Mouse (Mus musculus) adrenal gland, adult 8-10 months (tissue): ENCODE results near the gene Mrps7. TPM values are rescaled to one million over a fixed set of nuclear protein-coding genes. Genes with fewer than 3 reads are reported as not detected.

Source experiments
- DNase-seq: peaks from one replicate; pipeline ENCODE4 v3.0.0; 2022
- total RNA-seq, 4 experiments: library from RNA; stranded (reverse); gene quantifications; 2 replicates each; pipeline ENCODE4 v1.2.4; 2022

Mrps7 gene
- 100 to 1,000 TPM in 1 of 4 experiments, 10 to 100 TPM in 3; 82.0 to 110 (median 92.1) TPM for total RNA-seq

- peak; percentile 88 for DNase-seq
Measured at GRCm38 (mm10) chr11:115603476-115604303, at the start of gene Mrps7, which contains the start of gene Gga3. TSS of gene Mrps7 (plus strand) at chr11:115603925. TSS of gene Gga3 (minus strand) at chr11:115604051.

DNA sequence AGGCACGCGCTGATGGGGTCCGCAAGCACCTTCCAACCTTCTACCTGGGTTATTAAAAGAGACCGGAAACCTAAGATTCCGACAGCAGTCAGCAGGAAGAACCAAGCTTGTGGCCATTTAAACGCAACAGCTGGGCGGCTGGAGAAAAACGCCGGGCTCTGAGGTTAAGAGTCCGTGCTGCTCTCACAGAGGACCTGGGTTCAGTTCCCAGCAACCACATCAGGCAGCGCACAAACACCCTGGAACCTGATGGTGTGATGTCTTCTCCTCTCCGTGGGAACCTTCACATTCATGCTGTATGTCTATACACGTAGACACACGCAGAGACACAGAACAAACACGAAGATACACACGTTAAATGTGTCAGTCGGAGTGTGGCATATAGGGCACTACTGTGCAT lies 48.0 kb upstream of the Mrps7 start:
- no peak for DNase-seq

GRCm38 (mm10) chr11:115563406-115563805 lies 40.3 kb upstream of the Mrps7 start:
- DNase-seq, result no peak

GRCm38 (mm10) chr11:115564064-115564809 lies 39.5 kb upstream of the Mrps7 start, which contains the start of gene Nup85:
TSS of gene Nup85 (plus strand) at chr11:115564434.
- DNase-seq, result peak; percentile 94

DNA sequence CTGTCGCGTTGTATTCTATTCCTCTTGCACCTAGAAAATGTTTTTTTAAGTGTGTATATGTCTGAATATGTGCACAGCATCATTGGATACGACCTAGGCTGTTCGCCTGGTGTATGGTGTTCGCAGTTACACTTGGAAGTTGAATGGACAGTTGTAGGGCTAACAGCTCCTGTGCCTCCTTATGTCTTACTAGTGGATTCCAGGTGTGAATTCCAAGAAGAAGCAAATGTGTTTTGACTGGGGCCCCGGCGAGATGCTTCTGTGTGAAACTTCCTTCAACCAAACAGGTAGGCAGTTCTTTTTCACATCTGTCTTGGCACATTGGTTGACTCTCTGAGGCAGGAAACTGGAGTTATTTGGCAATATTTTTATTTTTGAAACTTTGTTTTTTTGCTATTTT lies 38.8 kb upstream of the Mrps7 start:
- no peak for DNase-seq

GRCm38 (mm10) chr11:115579080-115579479 lies 24.6 kb upstream of the Mrps7 start:
- DNase-seq, result no peak

DNA sequence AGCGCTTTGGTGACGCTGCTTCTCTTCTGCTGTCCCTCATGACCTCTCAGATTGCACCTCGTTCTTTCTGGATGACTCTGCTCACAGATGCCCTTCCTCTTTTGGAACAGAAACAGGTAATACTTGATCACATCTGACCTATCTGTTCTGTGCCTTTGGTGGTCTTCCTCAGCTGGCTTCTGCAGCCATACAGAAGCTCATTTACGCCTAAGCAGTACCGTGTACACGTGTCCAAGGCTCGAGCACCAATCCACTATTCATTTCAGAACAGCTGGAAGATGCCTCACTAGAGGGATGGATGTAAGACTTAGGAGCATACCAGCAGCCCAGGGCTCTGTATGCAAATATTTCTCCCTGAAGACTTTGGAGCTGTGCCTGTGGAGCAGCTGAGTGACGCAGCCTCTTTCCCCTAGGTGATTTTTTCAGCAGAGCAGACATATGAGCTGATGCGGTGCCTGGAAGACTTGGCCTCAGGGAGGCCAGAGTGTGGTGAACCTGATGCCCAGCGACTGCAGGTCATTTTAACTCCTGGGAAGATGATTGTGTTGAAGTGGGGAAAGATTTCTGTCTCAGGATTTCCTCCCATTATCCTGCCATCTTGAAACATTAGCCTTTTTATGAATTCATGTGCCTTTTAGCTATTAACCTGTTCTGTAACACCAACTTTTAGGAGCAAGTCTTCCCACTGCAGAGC lies 20.7 kb upstream of the Mrps7 start:
- DNase-seq, result no peak

- no peak for DNase-seq
Measured at GRCm38 (mm10) chr11:115584376-115585073, 19.2 kb upstream of the Mrps7 start.

DNA sequence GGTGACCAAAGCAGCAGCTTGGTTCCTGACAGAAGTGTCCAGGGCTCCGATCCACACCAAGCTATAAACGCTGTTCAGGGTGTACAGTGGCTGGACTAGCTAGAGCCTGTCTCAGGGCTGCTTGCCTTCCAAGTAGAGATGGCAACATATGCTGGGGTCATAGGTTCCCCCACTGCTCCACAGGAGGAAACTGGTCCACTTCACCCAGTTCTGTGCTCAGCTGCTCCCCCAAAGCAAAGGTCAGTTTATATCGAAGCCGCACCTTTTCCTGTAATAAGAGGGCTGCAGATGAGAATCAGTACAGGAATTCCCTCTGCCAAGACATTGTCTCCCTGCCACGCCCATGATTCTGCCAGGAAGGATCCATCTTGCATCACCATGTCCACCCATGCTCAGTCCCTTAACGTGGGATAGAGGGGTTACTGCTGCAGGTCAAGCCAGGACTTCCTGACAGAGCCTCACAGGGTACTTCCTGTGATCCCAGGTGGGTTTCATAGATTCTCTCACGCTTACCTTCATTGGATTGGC lies 18.1 kb upstream of the Mrps7 start:
- DNase-seq, result no peak

- no peak for DNase-seq
Measured at GRCm38 (mm10) chr11:115586403-115586802, 17.3 kb upstream of the Mrps7 start.

GRCm38 (mm10) chr11:115587984-115588383 lies 15.7 kb upstream of the Mrps7 start:
- DNase-seq, result no peak

DNA sequence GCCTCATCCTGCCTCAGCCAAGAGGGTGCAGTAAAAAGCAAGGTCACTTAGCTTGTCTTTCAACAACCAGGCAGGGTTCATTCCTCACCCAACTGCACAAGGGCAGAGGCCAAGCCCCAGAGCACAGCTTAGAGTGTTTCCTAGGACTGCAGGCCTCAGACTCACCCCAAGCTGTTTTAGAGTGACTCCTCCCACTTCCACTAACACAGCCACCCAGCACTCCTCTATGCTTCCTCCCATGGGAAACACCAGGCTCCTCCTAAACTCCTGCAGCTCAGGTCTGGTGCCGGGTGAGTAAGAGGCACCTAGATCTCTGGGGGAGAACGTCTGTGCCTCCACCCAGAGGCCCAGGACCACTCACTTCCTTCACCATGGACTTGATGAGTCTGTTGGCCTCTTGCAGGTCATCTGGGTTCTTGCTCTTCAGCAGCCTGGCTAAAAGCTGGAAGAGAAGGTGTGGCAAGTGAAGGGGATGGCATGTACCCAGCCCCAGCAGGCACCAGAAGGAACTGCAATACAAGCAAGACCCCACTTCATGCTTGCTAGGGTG lies 13.1 kb upstream of the Mrps7 start:
- DNase-seq, result no peak

DNA sequence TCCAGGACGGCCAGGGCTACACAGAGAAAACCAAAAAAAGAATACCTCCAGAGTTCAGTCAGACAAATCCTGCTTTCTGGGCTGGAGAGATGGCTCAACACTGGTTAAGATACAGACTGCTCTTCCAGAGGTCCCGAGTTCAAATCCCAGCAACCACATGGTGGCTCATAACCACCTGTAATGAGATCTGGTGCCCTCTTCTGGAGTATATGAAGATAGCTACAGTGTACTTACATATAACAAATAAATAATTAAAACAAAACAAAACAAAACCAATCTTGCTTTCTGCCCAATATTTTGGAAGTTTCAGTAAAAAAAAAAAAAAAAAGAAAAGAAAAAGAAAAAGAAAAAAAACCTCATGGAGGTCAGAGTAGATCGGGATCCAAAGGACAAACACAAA lies 8.5 kb upstream of the Mrps7 start:
- no peak for DNase-seq

DNA sequence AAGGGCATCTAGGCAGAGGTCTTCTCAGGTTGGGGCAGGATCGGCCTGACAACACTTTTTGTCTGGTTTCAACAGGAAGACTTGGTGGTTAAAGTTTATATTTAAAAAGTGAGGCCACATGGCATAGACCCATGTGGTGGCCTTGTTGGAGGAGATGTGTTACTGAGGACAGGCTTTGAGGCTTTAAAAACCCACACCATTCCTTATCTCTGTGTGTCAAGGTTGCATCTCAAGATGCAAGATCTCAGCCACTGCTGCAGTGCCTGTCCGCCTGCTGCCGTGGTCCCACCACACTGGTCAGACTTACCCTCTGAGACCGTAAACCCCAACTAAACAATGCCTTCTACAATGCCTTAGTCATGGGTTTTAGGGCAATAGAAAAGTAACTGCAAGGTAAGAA lies 5.4 kb upstream of the Mrps7 start:
- no peak for DNase-seq

DNA sequence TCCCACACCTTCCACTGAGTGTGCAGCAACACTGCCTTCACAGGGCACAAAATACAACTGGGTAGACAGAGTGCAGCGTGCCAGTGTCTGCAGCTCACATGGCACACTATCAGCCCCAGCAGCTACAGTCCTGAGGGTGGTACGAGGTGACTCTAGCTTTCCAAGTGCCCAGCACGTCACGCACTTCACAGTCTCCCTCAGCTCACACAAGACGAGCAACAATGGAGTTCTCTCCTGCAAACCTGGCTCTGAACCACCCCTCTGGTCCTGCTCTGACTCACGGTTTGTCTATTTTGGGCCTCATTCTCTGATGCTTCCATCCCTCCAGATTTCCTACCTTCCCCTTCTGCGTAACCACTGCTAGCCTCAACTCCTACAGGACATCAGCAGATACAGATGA lies 4.0 kb upstream of the Mrps7 start:
- DNase-seq, result no peak

GRCm38 (mm10) chr11:115600743-115601142 lies 3.0 kb upstream of the Mrps7 start:
- no peak for DNase-seq

DNA sequence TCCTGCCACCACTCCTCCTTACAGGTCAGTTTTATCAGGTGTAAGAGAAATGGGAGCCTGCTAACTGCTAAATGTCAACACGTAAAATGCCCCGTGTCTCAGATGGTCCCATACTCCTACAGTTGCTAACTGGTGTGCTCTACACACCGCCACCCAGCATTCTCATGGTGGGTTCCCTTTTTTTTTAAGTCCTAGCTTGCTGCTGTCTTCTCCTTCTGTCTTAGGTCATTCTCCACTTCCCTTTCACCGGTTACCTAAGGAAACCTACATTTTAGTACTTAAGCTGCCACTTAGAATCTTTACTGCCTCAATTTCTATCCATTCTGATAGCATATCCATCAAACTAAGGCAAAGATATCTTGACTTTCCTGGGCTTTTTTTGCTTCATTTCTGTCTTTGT lies 2.6 kb upstream of the Mrps7 start:
- no peak for DNase-seq

DNA sequence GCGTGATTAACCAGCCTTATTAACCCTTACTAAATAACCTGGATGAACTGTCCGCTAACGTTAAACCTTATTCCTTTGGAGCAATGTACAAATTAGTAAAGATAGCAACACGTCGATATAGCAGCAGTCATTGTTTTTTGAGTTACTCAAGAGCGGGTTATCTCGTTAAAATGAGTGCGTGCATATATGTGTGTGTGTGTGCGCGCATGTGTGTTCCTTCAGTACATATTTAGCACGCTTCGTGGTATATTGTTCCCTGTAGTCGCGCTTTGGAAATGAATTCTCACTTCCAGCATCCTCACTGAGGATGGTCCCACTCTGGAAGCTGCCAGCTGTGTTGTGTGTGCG lies 623 bp upstream of the Mrps7 start:
- no peak for DNase-seq

DNA sequence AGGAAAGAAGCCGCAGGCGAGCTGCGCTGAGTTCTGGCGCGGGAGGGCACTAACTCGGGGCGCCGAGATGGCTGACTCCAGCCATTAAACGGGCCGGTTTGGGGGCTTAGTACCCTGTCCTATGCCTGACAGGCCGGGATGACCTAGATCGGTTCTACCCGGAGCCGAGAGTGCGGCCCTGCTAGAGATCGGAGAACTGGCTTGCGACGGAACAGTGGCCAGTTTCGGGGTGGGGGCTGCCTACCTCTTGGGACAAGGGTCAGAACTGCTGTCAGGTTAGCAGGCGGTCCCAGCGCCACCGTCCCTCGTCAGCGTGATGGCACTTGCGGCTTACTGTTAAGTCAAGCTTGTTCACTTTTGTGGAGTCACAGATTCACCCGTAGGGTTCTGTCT lies 575 bp downstream of the Mrps7 start:
- no peak for DNase-seq

DNA sequence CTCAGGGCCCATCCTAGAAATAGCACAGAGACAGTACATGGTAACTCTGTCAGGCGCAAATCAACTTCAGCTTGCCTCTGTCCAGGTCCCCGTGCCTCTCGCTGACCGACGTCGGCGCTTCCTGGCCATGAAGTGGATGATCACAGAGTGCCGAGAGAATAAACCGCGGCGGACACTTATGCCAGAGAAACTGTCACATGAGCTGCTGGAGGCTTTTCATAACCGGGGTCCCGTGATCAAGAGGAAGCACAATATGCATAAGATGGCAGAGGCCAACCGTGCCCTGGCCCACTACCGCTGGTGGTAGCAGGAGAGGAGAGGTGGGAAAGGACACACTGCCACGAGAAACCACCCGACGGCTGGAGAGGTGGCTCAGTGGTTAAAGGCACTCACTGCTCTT lies 3.0 kb downstream of the Mrps7 start:
- no peak for DNase-seq

DNA sequence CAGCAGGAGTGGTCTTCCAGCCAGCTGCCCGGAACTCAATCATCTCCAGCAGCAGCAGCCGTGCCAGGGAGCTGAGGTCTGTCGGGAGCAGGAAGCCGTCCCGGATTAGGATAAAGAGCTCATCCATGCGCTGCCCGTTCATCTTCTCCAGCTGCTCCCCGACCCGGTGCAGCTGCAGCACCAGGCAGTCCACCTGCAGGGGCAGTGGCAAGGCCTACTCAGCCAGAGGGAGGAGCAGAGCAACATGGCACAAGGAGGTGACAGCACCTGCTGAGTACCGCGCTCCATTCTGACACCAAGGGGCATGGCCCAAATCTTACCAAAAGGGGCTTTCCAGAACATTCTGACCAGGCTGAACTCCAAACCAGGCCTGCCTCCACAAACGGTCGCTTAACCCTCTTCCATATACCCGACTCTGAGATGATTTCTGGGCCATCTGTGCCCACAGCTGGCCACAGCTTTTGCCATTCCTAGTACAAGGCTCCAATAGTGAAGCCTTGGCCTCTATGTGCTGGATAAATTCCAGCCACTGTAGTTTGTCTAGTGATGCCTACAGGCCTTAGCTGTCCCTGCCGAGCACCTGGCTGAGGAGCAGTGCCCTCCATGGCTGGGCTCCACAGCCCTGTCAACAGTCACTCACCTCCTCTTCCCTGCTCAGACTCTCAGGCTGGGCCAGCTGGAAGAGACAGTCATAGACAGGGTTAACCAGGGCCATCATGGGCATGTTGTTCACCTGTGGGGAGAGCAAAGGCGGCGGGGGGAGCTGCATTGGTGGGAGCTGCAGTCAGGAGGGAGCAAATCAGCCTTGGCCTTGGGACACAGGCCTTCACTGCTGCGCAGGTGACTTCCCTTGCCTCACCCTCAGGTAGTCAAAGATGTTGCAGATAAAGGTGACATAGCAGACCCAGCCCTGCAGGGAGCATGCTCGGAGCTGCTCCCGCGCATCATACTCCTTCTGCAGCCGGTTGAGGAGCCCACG lies 5.0 kb downstream of the Mrps7 start:
- no peak for DNase-seq
